Mouse (Mus musculus) ES-Bruce4 (cell line): ENCODE measurements around the gene Dok4. TPM values are rescaled to one million over a fixed set of nuclear protein-coding genes. Genes with fewer than 3 reads are reported as not detected.
"Not testable (repeated sequence)": the region's sequence is repeated elsewhere in the genome, so short reads cannot be mapped to it uniquely, and the experiment has no call there.

Experiments used
- H3K27ac ChIP-seq: 2 replicates; pipeline ENCODE4 v1.5.1; 2012; ENCODE audit warnings: low read length, inconsistent platforms; ENCODE audit not compliant: insufficient read depth
- H3K27me3 ChIP-seq: 2 replicates; pipeline ENCODE4 v1.6.1; 2012; ENCODE audit warnings: mild to moderate bottlenecking, low read length, inconsistent platforms; ENCODE audit not compliant: control insufficient read depth, poor library complexity, insufficient read depth, severe bottlenecking
- H3K36me3 ChIP-seq: 2 replicates; pipeline ENCODE4 v1.6.1; 2012; ENCODE audit warnings: inconsistent platforms, mild to moderate bottlenecking, low read length, moderate library complexity; ENCODE audit not compliant: control insufficient read depth, poor library complexity, insufficient read depth, severe bottlenecking
- H3K4me1 ChIP-seq: one replicate; pipeline ENCODE4 v1.8.1; 2011; ENCODE audit warnings: low read length; ENCODE audit not compliant: control insufficient read depth, insufficient read depth
- H3K4me3 ChIP-seq: 2 replicates; pipeline ENCODE4 v1.5.1; 2011; ENCODE audit warnings: low read depth, mild to moderate bottlenecking, low read length
- H3K9ac ChIP-seq: 2 replicates; pipeline ENCODE4 v1.6.1; 2012; ENCODE audit warnings: low read depth, mild to moderate bottlenecking, inconsistent platforms; ENCODE audit not compliant: poor library complexity, severe bottlenecking
- H3K9me3 ChIP-seq: replicated peaks from 2 replicates; pipeline ENCODE4 v1.6.1; 2012; ENCODE audit warnings: mild to moderate bottlenecking, low read length, inconsistent platforms; ENCODE audit not compliant: control insufficient read depth, poor library complexity, insufficient read depth, severe bottlenecking
- CTCF ChIP-seq: IDR thresholded peaks from one replicate; pipeline ENCODE4 v1.8.1; 2011; ENCODE audit warnings: low read depth, low read length
- EP300 ChIP-seq: IDR thresholded peaks from 2 replicates; pipeline ENCODE4 v1.6.1; 2011; ENCODE audit warnings: low read depth, low read length; ENCODE audit not compliant: insufficient read depth
- POLR2A ChIP-seq: IDR thresholded peaks from one replicate; pipeline ENCODE4 v1.8.1; 2011; ENCODE audit warnings: low read length; ENCODE audit not compliant: insufficient read depth
- polyA plus RNA-seq: library from polyadenylated mRNA; stranded (reverse); fragments of >200 nt; gene quantifications from 2 replicates; pipeline ENCODE4 v1.2.4, GENCODE M21; 2011; ENCODE audit warnings: low read depth; ENCODE audit not compliant: missing spikeins, insufficient read depth, insufficient read length

The Dok4 gene
- polyA plus RNA-seq, 1 experiment = 3.9 TPM

DNA sequence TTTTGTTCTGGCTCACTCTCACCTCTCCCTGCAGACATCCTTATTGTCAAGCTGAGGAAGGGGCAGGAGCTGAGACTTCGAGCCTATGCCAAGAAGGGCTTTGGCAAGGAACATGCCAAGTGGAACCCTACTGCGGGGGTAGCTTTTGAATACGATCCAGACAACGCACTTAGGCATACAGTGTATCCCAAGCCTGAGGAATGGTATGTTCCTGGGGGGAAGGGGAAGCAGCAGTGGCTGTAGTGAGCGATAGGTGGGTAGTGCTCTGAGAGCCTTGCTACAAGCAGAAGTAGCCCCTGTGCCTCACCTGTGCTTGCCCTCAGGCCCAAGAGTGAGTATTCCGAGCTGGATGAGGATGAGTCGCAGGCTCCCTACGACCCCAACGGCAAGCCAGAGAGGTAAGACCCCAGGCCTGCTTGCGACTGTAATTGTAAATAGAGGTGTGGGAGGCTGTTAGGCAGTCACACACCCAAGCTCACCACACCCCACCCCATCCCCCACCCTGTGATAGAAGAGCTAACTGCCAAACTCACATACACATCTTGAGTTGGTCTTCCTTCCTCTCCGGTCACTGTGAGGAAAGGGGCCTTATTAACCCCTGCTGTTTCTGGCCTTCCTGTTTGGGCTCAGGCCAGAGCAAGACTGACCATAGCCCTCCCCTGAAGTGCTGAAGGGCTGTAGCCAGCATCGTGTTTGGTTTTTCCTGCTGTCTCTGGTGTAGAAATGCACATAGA, 13.5 kb downstream of the Dok4 start:
- H3K27ac ChIP-seq = no peak overlapping the region
- TF ChIP-seq POLR2A = no peak
- no peak for TF ChIP-seq EP300
- no peak for TF ChIP-seq CTCF
- H3K36me3 ChIP-seq = peaks cover 39% of the 10 kb centered on the region

DNA sequence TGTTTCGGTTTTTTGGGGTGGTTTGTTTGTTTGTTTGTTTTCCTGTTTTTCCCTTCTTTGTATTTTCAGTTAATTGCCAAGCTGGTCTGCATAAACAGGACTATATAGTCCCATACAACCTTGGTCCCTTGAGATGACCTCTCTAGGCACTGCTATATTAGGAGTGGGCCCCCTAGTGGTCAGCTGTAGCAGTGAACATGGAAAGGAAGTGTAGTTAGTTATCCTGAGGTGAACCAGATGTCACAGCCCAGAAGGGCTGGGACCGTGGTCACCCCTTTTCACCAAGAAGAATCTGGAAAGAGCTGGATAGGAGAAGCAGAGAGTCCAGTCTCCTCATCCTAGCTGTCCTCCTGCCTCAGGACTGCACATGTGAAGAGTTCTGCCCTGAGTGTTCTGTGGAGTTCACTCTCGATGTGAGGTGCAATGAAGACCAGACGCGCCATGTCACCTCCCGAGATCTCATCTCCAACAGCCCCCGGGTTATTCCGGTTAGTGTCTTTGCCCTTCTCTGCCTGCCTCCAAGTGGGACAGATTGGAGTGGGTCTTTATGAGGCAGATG, 14.7 kb downstream of the Dok4 start:
- Histone ChIP-seq H3K4me3 (no peak overlapping the region), H3K27me3 (no peaks in the 10 kb centered on the region), H3K27ac (no peak overlapping the region), H3K36me3 (peaks cover 39% of the 10 kb centered on the region), H3K4me1 (no peaks in the 10 kb centered on the region), H3K9ac (no peak overlapping the region), H3K9me3 (no peaks in the 10 kb centered on the region)
- no peak for TF ChIP-seq POLR2A
- TF ChIP-seq CTCF = peak; percentile 28

More for the DNA sequence above, 13.5 kb downstream of the Dok4 start:
- no peaks in the 10 kb centered on the region for H3K9me3 ChIP-seq
- no peaks in the 10 kb centered on the region for H3K27me3 ChIP-seq
- no peak overlapping the region for H3K4me3 ChIP-seq
- H3K4me1 ChIP-seq = no peaks in the 10 kb centered on the region
- H3K9ac ChIP-seq = no peak overlapping the region

DNA sequence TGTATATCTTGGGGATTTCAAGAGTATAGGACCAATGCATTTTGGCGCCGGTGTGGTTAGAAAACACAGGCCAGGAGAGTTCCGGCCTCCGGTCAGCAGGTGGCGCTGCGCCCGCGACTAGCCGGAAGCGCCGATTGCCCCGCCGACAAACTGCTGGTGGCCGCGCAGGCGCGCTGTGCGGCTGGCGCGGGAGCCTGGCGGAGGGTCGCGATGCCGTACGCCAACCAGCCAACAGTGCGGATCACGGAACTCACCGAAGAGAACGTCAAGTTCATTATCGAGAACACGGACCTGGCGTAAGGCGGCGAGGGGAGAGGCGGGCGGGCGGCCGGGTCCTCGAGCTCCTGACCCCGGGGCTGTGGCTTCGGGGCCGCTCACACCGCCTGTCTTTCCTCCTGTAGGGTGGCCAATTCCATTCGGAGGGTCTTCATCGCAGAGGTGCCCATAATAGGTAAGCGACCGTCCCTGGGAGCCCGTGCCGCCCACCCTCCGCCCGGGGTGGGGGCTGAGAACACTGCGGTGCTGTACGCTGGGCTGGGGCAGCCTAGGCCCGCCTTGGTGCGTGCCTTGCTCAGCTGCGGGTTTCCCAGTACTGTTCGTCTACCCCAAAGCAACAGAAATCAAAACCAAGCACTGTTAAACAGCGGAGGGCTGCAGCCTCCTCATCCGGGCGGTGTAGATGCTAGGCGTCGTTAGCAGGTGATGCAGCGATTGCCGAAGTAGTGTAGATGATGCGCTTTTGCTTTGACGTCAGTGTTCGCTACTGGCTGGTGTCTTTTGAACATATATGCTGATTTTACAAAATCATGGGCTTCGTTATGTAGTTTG, 18.6 kb downstream of the Dok4 start, which contains the start of gene Polr2c:
Gene Polr2c (plus strand): TSS at position 105 of the 828 bp plus-strand sequence.
- H3K4me3 ChIP-seq = peak within 1 kb of the TSS; percentile 97
- peak within 1 kb of the TSS; percentile 99 for H3K9ac ChIP-seq
- H3K36me3 ChIP-seq = peaks cover 33% of the 10 kb centered on the region
- no peaks in the 10 kb centered on the region for H3K9me3 ChIP-seq
- no peaks in the 10 kb centered on the region for H3K4me1 ChIP-seq
- TF ChIP-seq CTCF = peak; percentile 73
- TF ChIP-seq POLR2A = no peak
- TF ChIP-seq EP300 = no peak
- no peak within 1 kb of the TSS for H3K27ac ChIP-seq
- H3K27me3 ChIP-seq = no peaks in the 10 kb centered on the region

DNA sequence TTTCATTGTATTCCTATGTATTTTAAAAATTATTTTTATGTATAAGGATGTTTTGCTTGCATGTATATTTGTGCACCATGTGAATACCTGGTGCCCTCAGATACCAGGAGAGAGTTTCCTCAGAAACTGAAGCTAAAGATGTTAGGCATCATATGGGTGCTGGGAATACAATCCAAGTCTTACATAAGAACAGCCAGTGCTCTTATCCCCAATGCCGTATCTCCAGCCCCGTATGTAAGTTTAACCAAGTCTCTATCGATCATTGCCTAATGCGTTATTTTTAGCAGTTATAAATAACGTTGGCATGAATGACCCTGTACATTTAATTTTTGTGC, 19.2 kb downstream of the Dok4 start:
- Histone ChIP-seq H3K9ac (0 out of 2 replicates have a peak overlapping the region, but pooled peaks have one; percentile 32), H3K4me1 (no peaks in the 10 kb centered on the region), H3K9me3 (no peaks in the 10 kb centered on the region), H3K4me3 (no peak overlapping the region), H3K27me3 (no peaks in the 10 kb centered on the region), H3K36me3 (peaks cover 33% of the 10 kb centered on the region), H3K27ac (no peak overlapping the region)
- TF ChIP-seq POLR2A (no peak), EP300 (no peak), CTCF (no peak)

DNA sequence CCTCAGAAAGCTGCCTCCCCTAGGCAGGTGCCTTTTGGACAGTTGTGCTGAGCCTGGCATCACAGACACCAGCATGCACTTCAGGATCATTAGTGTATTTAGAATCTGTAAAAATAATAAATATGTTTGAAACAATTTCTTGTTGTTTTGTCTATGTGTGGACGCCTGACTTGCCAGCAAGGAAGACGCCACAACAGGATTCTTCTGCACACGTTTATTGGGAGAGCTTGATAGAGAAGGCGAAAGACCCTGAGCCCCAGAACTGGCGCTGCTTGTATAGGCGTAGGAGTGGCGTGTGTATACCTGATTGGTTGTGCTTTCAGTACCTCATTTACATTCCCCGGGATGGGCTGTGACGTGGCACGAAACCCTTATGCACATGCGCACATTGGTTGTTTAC, 21.4 kb downstream of the Dok4 start:
- H3K4me3 ChIP-seq, H3K9ac ChIP-seq, H3K4me1 ChIP-seq, H3K27me3 ChIP-seq, H3K9me3 ChIP-seq, H3K27ac ChIP-seq: not testable (repeated sequence)
- H3K36me3 ChIP-seq = peaks cover 40% of the 10 kb centered on the region

DNA sequence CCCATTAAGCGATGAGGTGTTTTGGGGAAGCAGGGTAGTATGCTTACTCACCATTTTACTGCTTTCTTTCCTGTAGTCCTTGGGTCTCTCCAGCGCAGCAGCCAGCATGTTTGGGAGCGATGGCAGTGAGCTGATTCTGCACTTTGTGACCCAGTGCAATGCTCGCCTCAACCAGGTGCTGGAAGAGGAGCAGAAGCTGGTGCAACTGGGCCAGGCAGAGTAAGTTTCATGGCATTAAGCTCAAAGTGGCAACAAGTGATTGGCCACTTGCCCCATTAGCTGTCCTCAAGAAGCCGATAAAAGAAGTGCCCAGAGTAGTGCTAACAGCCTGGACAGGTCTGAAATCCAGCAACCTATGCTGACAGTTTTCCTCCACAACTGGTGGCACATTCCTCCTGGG, 26.1 kb downstream of the Dok4 start:
- no peaks in the 10 kb centered on the region for H3K9me3 ChIP-seq
- H3K4me3 ChIP-seq = no peak overlapping the region
- H3K36me3 ChIP-seq = peaks cover 54% of the 10 kb centered on the region
- no peaks in the 10 kb centered on the region for H3K27me3 ChIP-seq
- no peak overlapping the region for H3K27ac ChIP-seq
- no peak overlapping the region for H3K9ac ChIP-seq
- no peak for TF ChIP-seq EP300
- TF ChIP-seq POLR2A = no peak
- no peak for TF ChIP-seq CTCF
- H3K4me1 ChIP-seq = no peaks in the 10 kb centered on the region
